15 mouse cellular contexts compared by ENCODE assay signal in genomic region chr3:65919016-65919415, GRCm38 (mm10).
"Had no signal": no experiment of that assay in that cellular context is flagged by ENCODE, and none has a peak within 500 bp of the region (broad histone marks: within the 10 kb centered on the region; RNA-seq: fewer than 3 reads in every experiment).

No protein-coding gene starts in this region.

- DNase-seq: cerebellum, adult 9-10 months; cerebellum, adult 9-11 months; cerebellum, postnatal 10 days; cerebellum, postnatal 14 days; cerebellum, postnatal 25 days; cerebellum, postnatal 36 days; embryo, embryonic 11 days; forebrain, postnatal 0 days; gastrocnemius, adult 2 months; gastrocnemius, postnatal 10 days; gastrocnemius, postnatal 14 days; gastrocnemius, postnatal 25 days; gastrocnemius, postnatal 36 days; heart, adult 18-20 months; heart, adult 2 months had no signal
